Mouse (Mus musculus) kidney, postnatal 25 days (tissue): ENCODE results near the gene Gcg.

Experiments
- DNase-seq, 2 experiments: peaks; one replicate each; pipeline ENCODE4 v3.0.0; 2021; ENCODE audit warnings: mixed read lengths in 2 of 2

Gene Gcg

DNA sequence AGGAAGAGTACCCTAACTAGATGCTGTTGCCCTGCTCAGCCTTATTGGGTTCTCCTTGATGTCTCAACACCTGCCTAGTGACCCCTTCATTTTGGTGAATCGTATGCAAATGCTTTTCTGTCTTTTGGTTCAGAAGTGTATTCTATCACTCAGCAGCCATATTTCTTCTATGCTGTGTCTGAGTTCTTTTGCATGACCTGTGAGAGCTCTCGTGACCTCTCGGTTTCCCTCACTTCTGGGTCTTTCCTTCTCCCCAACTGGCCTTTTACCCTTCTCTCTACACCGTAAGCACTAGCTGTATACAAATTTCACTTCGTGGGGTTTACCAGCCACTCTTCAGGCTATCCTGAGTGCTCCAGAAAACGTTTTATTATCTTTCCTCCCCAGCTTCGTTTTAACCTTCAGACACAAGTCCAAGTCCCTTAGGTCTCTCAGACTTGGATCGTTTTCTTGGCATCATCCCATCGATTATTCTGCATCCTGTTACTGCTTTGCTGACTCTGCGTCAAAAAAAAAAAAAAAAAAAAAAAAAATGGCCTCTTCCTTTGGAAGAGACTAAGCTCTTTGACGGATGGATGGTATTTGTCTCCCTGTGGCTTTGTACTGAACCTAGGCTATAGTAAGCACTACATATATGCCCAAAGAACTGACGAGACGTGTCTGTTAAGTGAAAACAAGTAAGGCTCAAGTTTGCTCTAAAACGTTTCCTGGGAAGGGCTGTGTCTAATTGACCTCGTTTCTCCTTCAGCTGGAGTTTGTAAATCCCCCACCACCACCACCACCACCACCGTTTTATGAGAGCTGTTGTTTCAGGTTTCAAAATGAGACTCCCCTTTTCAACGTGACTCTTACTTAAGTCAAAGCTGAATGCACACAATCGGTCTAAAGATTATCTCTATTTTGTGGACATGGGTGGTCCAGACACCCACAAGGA lies 23.9 kb downstream of the Gcg start:
- no peak for DNase-seq

DNA sequence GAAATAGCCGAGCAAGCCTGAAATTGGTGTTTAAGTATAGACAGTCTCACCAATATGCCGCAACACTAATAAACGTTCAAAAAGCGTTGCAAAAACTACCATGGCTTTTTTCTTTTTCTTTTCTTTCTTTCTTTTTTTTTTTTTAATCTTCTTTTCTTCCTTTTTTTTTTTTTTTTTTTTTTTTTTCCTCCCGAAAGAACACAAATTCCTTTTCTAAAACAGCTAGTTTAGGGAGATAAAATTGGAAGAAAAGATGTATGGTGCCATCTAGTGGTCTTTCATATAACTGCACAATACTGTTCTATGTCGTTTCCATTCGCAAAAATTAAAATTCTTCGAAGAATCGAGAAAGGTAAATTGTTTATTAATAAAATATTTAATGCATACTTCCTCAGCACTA lies 25.4 kb downstream of the Gcg start:
- no peak for DNase-seq

DNA sequence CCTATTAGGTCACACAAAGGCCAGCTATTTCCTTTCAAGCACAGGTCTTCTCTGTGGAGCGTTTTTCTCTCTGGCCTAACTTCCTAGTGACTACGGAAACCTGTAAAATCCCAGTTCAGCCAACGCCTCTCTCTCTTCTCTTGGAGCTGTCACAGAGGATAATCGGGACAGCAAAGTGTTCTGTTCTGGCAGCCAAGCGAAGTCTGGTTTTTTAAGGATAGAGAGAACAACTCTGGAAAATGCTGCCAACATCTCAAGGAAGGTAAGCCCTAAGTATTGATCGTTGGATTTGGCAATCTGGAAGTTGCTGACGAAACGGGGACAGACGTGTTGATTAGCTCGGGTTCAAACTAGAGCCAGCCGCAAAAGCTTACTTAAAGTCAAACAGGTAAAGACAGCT lies 28.5 kb downstream of the Gcg start:
- no peak for DNase-seq

DNA sequence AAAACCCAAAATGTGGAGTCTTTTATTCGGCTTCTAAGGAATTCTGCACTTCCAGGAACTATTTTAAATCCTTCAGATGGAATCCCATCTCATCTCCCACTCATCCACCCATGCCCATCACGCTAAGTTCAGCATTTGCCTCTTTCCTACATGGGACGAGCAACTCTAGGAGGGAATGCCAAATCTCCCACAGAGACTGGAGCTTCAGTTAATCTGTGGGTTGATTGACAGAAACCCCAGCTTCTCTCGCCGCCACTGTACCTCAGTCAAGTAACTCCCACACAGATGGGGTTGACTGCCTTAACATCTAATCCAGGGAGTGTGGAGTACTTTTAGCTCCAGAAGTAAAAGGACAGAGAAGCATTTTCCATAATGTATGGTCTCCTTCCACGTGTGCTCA lies 29.4 kb downstream of the Gcg start:
- no peak for DNase-seq

DNA sequence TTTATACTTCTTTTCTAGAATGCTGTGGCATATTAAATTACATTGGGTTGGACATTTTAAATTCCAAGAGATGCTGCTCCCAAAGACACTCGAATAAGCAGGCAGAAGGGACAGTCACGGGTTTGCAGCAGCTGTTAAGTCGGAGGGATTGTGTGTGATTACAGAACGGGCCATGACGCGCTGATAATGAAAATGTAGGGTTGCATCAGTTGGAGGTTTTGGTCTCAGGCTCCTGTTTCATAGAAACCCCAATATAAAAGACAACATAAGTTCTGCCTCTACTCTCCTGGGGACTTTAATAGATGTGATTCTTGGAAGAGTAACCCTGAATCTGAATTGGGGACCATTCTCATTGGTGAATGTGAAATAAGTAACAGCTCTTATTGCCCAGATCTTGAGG lies 33.1 kb downstream of the Gcg start:
- no peak for DNase-seq

DNA sequence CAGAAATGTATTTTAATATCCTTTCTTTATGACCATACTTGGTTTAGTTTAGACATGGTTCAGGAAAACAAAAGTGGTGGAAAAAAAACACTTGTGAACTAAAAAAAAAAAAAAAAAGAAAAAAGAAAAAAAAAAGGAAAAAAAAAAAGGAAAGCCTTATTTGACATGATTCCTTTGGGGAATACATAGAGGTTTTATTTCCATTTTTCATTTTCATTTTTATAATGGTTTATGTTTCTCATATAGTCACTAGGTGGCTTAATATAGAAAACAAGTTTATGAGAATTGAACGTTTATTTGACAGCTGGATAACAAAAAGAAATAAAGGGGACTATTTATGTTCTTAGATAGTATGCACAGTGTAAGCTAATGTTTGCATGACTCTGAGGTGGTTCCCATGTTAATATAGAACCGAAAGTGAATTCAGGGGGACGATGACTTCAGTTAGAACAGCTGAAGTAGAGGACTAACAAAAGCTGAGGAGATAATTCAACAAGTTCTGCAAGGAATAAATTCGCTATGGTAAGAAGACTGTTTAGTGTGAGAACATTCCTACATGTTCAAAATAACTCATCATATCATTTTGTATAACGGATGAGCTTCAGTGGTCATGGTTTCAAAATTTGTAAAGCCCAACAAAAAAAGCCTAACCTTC lies 33.6 kb downstream of the Gcg start:
- no peak for DNase-seq

DNA sequence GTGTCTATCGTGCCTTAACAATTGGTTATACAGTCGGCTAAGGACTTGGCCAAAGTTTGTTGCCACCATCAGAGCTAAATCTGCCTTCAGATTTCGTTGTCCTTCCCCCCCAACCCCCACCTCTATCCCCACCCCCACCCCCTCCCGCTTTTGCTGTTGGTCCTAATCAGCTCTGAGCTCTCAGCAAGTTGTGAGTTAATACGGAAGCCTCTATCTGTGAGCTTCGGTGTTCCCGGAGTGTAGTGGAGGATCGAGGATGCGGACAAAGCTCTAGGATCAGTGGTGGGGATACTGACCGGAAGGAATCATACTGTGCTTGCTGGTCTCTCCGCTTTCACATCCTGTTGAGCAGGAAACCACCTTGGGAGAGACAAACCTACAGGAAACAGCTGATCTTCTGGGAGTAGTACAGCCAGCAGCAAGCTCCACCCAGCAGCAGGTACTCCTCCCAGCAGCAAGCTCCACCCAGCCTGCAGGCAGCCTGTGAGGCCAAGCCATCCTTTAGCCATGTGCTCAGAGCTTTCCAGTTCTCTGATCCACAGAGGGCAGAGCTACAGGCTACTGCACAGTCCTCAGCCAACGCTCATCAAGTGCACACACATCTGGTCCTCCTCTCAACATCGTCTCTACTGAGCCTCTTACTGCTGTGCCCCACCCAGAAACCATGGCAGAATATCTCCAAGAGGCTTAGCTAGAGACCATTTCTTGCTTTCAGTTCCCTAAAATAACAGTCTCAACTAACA lies 42.5 kb downstream of the Gcg start:
- DNase-seq: peak in 1 of 2 experiments; percentile 58

DNA sequence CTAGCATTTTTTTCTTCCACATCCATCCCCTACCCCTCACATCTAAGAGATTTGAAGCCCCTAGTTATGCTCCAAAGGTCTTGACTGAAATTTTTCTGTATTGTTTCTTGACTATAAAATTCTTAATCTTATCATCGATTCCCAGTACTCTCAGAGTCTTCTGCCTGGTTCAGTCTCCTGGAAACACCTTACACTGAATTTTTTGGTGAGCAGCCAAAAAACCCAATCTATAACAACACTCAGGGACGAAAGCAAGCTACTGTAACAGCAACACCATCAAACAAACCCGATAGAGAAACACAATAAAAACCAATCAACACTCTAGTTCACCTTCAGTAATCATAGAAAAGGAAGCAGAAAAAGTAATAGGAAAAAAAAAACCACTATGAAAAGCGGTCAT lies 43.4 kb downstream of the Gcg start:
- DNase-seq: no peak

DNA sequence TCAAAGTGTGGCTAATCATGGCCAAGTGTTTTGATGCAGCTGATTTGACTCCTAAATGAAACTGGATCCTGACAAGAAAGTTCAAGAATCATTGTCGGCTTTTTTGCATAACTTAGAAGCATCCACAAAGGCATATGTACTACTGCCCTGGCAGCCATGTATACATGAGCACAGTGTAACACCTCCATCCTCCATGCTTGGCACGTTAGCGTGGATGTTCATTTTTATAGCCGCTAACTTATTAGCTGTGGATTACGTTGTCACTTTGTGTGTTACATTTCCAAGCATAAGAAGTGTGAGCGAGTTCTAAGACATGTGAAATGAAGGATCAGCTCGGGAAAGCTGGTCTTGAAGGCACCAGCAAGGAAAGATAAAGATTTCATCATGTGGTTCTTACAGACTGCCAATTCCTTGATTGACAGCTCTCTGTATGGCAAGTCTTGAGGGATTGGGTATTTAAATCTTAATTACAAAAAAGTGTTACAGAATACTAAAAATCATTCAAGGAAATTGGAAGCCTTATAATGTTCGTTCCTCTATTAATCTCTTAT lies 52.1 kb downstream of the Gcg start:
- no peak for DNase-seq

DNA sequence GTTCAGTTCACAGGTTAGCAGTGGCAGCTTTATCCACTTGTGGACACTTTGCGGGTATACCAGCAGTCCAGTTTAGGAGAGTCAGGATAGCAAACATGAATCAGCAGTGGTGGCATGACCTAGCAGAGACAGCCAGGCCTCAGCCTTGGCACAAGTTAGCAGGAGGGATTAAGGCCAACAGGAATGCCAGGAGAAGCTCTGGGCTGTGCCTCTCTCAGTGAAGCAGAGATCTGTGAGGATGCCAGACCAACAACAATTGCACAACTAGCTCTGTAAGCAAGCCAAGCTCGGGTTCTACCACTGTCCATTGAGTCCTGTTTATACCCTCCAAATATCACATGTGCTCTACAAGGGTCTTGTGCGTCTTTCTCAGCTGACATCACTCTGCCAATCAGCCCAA lies 57.5 kb downstream of the Gcg start:
- no peak for DNase-seq
